Mouse (Mus musculus) limb, embryonic 14.5 days (tissue): Measurements from ENCODE around the gene Gm42791. TPM values are rescaled to one million over a fixed set of nuclear protein-coding genes. Genes with fewer than 3 reads are reported as not detected.

Experiments
- ATAC-seq: fragments of 200-750 bp; cut with Nextera tagmentation; 2 replicates; pipeline ENCODE4 v1.8.0; 2017; ENCODE audit warnings: low read depth, moderate number of reproducible peaks, moderate TSS enrichment; ENCODE audit not compliant: low FRiP score
- DNase-seq: peaks from one replicate; pipeline ENCODE4 v3.0.0-alpha.2; 2015; ENCODE audit warnings: low spot score
- H3K27ac ChIP-seq: fragments of 300-500 bp; sonication (generic); replicated peaks from 2 replicates; pipeline ENCODE4 v1.5.1; 2014; ENCODE audit warnings: low read depth, mild to moderate bottlenecking, low read length, moderate library complexity, mixed read lengths
- H3K27me3 ChIP-seq: fragments of 300-500 bp; sonication (generic); 2 replicates; pipeline ENCODE4 v1.6.1; 2014; ENCODE audit warnings: low read length, mixed read lengths; ENCODE audit not compliant: control insufficient read depth, insufficient read depth
- H3K36me3 ChIP-seq: fragments of 300-500 bp; sonication (generic); 2 replicates; pipeline ENCODE4 v1.6.1; 2014; ENCODE audit warnings: mild to moderate bottlenecking, low read length, moderate library complexity, mixed read lengths; ENCODE audit not compliant: control insufficient read depth, insufficient read depth
- H3K4me1 ChIP-seq: fragments of 300-500 bp; sonication (generic); 2 replicates; pipeline ENCODE4 v1.6.1; 2014; ENCODE audit warnings: antibody characterized with exemption, low read length, mixed read lengths; ENCODE audit not compliant: control insufficient read depth, insufficient read depth
- H3K4me2 ChIP-seq: fragments of 300-500 bp; sonication (generic); replicated peaks from 2 replicates; pipeline ENCODE4 v1.6.1; 2014; ENCODE audit warnings: low read depth, mild to moderate bottlenecking, low read length, moderate library complexity; ENCODE audit not compliant: severe bottlenecking
- H3K4me3 ChIP-seq: fragments of 300-500 bp; sonication (generic); replicated peaks from 2 replicates; pipeline ENCODE4 v1.5.1; 2014; ENCODE audit warnings: low read length
- H3K9ac ChIP-seq: fragments of 300-500 bp; sonication (generic); 2 replicates; pipeline ENCODE4 v1.6.1; 2014; ENCODE audit warnings: mild to moderate bottlenecking, low read depth, low read length, moderate library complexity; ENCODE audit not compliant: severe bottlenecking
- H3K9me3 ChIP-seq: fragments of 300-500 bp; sonication (generic); 2 replicates; pipeline ENCODE4 v1.6.1; 2016; ENCODE audit warnings: low read length; ENCODE audit not compliant: control insufficient read depth
- POLR2A ChIP-seq: fragments of 200-500 bp; IDR thresholded peaks from 2 replicates; pipeline ENCODE4 v1.8.0; 2012; ENCODE audit warnings: inconsistent platforms, mild to moderate bottlenecking, moderate library complexity, borderline replicate concordance; ENCODE audit not compliant: insufficient read depth, insufficient read length; ENCODE audit errors: extremely low read depth
- WGBS: fragments of 180-500 bp; shearing (Covaris S2); extraction: QIAGEN DNeasy Blood & Tissue Kit; methylation state at CpG from one replicate; pipeline ENCODE4 v1.1.7; 2014; 5-methylcytosine and 5-hydroxymethylcytosine counted together
- polyA plus RNA-seq, 2 experiments: library from polyadenylated mRNA; depleted of rRNA in 1 of 2; stranded (reverse) in 1 of 2; unstranded in 1 of 2; fragments of >200 nt; fragmentation: Nextera tagmentation in 1 of 2; extraction: Ambion mirVana in 1 of 2; gene quantifications; 2 replicates each; pipeline versions ENCODE4 v1.2.1 to v1.2.3; 2012 to 2014

The Gm42791 gene
- polyA plus RNA-seq, 2 experiments: not detected

DNA sequence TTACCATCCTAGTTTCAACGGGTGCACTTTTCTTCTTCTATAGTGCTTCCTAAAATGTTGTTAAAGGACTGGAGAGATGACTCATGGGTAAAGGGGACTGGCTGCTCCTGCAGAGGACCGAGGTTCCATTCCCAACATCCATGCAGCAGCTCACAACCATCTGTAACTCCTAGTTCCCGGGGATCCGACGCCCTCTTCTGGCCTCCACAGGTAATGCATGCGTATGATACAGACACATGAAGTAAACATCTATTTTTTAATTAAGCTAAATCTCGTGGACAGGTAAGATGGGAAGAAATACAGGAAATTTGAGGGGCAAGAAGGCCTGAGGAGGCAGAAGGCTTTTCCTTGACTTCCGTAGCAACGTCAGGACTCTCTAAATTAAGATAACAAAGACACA, 36.6 kb downstream of the Gm42791 start:
- H3K4me3 ChIP-seq: no peak overlapping the region
- H3K4me1 ChIP-seq: peaks cover 13% of the 10 kb centered on the region
- H3K9ac ChIP-seq: no peak overlapping the region
- H3K9me3 ChIP-seq: no peaks in the 10 kb centered on the region
- H3K36me3 ChIP-seq: no peaks in the 10 kb centered on the region
- H3K27me3 ChIP-seq: no peaks in the 10 kb centered on the region
- no peak for TF ChIP-seq POLR2A
- no peak overlapping the region for H3K4me2 ChIP-seq
- no peak overlapping the region for H3K27ac ChIP-seq
- ATAC-seq (no peak), DNase-seq (no peak)
- 44% methylated on average over 9 of the region's 9 CpGs for WGBS

DNA sequence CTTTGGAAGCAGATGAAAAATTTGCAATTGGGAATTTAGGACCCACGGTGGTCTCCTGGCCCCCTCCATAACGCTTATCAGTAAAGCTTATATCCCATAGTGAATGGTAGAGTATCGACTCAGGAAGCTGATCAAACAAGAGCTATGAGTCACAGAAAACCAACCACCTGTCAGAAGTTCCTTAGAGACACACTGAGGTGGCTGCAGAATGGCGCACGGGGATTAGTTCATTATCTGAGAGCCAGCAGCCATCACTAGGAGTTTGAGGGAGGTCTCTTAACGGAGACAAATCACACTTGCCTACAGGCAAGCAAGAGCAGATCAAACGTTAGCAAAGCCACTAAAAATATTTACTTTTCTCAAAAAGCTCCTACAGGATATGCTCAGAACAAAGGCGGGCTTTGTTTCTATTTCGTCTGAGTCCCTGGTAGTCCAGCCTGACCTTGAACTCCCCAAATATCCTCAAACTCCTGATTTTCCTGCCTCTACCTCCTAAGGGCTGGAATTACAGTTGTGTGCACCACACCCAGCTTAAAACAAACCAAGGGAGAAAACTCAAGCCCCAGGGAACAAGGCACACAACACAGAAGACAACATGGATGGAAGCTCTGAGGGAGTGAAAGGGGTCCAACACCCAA, 37.9 kb downstream of the Gm42791 start:
- H3K36me3 ChIP-seq: no peaks in the 10 kb centered on the region
- DNase-seq (no peak), ATAC-seq (no peak)
- H3K4me2 ChIP-seq: no peak overlapping the region
- WGBS: 41% methylated on average over 9 of the region's 9 CpGs
- H3K9ac ChIP-seq: no peak overlapping the region
- no peaks in the 10 kb centered on the region for H3K9me3 ChIP-seq
- no peak overlapping the region for H3K27ac ChIP-seq
- TF ChIP-seq POLR2A: no peak
- peaks cover 13% of the 10 kb centered on the region for H3K4me1 ChIP-seq
- no peak overlapping the region for H3K4me3 ChIP-seq
- H3K27me3 ChIP-seq: no peaks in the 10 kb centered on the region

DNA sequence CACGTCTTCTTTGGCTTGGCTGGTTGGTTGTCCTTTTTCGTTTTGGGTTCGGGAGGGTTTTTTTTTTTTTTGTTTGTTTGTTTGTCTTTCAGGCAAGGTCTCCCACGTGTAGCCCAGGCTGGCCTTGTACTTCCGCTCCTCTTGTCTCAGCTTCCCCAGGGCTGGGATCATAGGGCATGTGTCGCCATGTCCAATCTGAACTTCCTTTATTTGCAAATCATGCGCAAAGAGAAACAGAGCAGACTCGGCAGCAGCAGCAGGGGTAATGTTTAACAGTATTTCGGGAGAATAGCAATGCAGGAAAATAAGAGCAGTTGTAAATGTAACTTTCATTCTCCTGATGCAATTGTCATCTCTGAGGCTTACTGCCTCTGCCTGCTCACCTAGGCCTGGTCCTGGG, 38.9 kb downstream of the Gm42791 start:
- WGBS: 84% methylated on average over 9 of the region's 9 CpGs
- Histone ChIP-seq H3K36me3 (no peaks in the 10 kb centered on the region), H3K9ac (no peak overlapping the region), H3K27ac (no peak overlapping the region), H3K27me3 (no peaks in the 10 kb centered on the region), H3K4me1 (peaks cover 15% of the 10 kb centered on the region), H3K4me2 (no peak overlapping the region), H3K4me3 (no peak overlapping the region), H3K9me3 (no peaks in the 10 kb centered on the region)
- no peak for DNase-seq
- no peak for ATAC-seq
- TF ChIP-seq POLR2A: no peak

DNA sequence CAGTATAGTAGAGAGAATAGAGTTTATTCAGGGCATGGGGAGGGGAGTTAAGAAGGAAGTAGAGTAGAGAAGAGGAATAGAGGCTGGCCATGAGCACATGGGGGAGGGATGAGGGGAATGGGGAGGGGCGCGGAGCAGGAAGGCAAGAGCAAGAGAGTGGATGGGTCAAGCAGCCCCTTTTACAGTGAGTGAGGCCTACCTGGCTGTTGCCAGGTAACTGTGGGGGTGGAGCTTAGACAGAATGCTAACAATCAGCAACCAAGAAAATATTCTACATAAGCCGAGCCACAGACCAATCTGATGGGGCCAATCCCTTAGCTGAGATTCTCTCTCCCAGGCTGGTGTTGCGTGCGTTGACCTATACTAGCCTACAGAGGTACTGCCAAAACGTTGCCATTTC, 39.4 kb downstream of the Gm42791 start:
- no peak overlapping the region for H3K9ac ChIP-seq
- peaks cover 20% of the 10 kb centered on the region for H3K4me1 ChIP-seq
- DNase-seq (no peak), ATAC-seq (no peak)
- H3K9me3 ChIP-seq: no peaks in the 10 kb centered on the region
- H3K36me3 ChIP-seq: no peaks in the 10 kb centered on the region
- H3K4me3 ChIP-seq: no peak overlapping the region
- no peak overlapping the region for H3K4me2 ChIP-seq
- TF ChIP-seq POLR2A: no peak
- 94% methylated on average over 6 of the region's 6 CpGs for WGBS
- H3K27ac ChIP-seq: no peak overlapping the region
- no peaks in the 10 kb centered on the region for H3K27me3 ChIP-seq

DNA sequence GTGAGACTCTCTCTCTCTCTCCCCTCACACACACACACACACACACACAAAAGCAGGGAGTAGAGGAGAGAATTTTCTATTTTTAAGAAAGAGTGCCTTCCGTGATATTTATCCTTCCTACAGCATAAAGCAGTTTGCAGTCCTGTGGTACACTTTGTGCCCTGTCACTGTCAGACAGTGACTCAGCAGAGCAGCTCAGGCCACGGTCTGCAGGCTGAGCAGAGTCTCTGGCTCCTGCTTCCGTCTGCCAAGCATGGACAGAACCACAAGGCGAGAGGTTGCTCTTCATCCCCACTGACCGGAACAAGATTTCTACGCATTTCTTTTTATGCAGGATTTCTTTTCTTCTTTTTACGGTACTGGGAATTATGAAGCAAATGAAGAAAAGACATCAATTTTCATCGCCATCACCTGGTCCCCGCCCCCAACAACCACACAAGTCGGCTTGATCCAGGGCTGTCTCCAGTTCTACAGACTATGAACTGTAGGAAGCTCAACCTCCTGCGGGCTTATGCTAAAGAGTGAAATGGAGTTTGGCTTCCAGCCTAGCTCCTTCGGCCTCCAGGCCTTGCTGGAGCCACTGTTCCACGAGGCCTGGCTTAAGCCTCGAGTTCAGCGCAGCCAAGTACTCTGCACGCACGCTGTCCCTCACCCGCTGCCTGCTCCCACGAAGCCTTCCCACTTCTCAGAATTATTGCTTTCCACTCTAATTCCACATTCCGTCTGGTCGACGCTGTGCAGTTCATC, 40.5 kb downstream of the Gm42791 start:
- no peak overlapping the region for H3K4me2 ChIP-seq
- H3K4me3 ChIP-seq: no peak overlapping the region
- DNase-seq (no peak), ATAC-seq (no peak)
- WGBS: 72% methylated on average over 22 of the region's 22 CpGs
- H3K4me1 ChIP-seq: peaks cover 25% of the 10 kb centered on the region
- H3K36me3 ChIP-seq: no peaks in the 10 kb centered on the region
- no peaks in the 10 kb centered on the region for H3K27me3 ChIP-seq
- TF ChIP-seq POLR2A: no peak
- H3K9me3 ChIP-seq: no peaks in the 10 kb centered on the region
- no peak overlapping the region for H3K9ac ChIP-seq
- no peak overlapping the region for H3K27ac ChIP-seq
